Mouse (Mus musculus): ENCODE measurements around the gene 1700029H14Rik. TPM values are rescaled to one million over a fixed set of nuclear protein-coding genes. Genes with fewer than 3 reads are reported as not detected.

1700029H14Rik gene
- total RNA-seq, 2 experiments from 2014 or later, result not detected

DNA sequence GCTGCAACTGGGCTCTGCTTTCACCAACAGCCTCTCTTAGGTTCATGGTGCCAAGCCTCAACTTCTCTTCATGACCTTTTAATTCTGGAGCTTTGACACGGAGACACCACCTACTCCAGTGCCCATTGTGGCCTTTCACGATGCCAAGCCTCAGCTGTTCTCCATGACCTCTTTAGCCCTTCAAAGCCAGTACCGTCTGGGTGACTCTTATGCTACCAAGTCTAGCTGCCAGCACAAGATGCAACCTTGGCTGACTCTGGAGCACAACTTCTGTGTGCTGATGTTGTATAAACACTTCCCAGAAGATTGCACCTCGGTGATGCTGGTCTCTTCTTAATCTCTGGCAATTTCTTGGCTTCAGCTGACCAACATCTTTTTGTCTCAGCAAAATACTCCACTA is 15.8 kb downstream of the 1700029H14Rik start:
- no peak for DNase-seq (ENCODE audit: low spot score in 2 of 2)

DNA sequence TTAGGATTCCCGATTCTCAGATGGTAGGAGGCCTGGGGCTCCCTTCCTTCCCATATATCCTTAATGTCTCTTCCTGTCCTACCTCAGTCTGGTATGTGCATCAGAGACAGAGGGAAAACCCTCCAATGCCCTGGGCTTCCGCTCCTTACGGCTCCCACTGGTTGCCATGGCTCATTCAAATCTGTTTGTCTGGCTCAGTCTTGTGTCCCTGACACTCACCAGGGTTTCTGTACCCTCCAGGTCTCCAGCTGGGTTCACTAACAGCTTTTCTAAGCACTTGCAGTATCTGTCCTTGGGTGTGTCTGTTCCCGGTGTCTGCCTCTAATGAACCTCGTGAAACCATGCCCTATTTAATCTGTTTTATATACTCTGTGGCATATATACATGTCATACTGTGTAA is 20.7 kb downstream of the 1700029H14Rik start:
- no peak for DNase-seq (ENCODE audit: low spot score in 2 of 2)

- no peak for DNase-seq (ENCODE audit: low spot score in 2 of 2)
These were observed 22.1 kb downstream of the 1700029H14Rik start for GRCm38 (mm10) chr8:13540122-13540521.

DNA sequence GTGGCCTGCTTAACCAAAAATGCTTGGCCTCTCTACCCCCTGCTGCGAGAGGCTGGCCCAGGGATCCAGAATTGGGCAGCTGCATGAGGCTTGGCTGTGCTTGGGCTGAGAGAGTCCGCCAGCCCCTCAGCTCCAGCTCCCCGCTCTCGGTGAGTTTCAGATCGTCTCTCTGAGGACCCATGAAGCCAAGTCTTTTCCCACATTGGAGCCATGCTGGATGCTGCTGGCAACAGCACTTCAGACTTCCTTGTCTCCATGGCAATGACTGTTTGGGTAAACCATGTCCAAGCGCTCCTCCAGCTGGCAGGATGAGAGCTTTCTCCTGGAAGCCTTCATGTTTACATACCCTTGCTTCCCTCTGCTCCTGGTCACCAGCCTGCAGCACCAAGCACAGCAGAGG is 23.4 kb downstream of the 1700029H14Rik start:
- peak; percentile 48 to 71 for DNase-seq (ENCODE audit: low spot score in 2 of 2)

DNA sequence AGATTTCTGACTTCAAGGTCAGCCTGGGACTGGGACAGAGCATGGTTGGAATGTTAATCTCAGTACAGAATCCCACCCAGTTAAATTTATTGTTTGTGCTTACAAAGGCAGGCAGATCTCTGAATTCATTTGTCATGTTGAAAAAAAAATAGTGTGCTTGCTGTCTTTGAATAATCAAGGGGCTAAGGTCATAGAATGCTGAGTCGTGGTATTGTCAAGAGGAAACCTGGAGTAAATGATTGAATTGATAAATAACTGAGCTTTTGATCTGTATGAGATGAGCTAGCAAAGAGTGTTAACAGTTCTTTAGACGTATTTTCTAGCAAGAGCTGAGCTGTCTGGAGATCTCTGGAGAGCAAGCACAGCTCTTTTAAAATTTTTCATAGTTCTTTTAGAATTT is 25.2 kb downstream of the 1700029H14Rik start:
- no peak for DNase-seq (ENCODE audit: low spot score in 2 of 2)

DNA sequence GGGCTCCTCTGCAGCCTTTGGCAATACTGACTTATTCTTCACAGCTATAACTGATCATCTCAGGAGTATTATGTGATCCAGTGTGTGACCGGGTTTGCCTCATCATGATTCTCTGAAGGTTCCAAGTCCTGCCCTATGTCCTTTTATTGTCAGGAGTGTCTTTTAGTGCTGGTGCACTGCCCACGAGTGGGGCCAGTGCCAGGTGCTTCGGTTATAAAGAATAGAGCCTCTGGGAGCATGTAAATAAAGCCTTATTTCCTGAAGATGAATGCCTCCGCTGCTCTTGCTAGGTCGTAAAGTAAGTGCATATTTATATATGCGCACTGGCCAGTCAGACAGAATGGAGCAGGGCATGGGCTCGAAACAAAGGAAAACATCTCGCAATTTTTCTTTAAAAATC is 29.1 kb downstream of the 1700029H14Rik start:
- DNase-seq (ENCODE audit: low spot score in 2 of 2), result no peak

- no peak for DNase-seq (ENCODE audit: low spot score in 2 of 2)
These were observed 30.6 kb downstream of the 1700029H14Rik start for GRCm38 (mm10) chr8:13531602-13532171.

DNA sequence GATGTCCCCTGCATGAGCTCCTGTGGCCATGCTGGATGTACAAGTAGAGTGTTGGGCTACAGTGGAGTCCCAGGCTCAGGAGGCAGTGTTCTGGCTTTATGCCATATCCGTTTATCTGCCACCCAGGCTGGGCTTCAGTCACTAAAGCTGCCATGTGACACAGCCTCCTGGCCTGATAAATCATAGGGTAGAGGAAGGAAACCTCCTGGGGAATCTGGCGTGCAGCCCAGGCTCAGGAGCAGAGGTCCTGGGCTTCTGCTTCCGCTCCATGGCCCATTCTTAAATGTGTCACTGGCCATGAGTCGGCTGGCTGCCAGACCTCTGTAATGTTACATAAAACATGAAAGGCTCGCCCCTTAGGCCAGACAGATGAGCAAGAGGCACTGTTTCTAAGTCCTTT is 31.3 kb downstream of the 1700029H14Rik start:
- DNase-seq (ENCODE audit: low spot score in 2 of 2), result peak; percentile 62 to 65

DNA sequence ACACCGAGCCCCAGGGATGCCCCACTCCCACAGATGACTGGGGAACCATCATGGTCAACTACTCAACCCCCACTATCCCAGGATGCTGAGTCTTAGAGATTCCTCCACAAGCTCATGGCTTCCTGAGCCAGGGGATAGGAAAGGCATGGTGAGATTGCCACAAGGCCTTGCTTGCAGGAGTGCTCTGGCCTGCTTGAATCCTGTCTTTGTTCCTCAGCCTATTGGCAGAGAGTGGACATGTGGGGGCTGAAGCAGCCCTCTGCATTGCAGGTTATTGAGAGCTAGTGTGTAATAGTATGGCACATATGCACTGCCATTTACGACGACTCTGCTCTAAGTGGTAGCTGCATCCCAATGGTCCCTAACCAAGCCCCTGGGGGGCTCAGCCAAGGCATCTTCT is 31.9 kb downstream of the 1700029H14Rik start:
- DNase-seq (ENCODE audit: low spot score in 2 of 2), result peak in 1 of 2 experiments; percentile 26

DNA sequence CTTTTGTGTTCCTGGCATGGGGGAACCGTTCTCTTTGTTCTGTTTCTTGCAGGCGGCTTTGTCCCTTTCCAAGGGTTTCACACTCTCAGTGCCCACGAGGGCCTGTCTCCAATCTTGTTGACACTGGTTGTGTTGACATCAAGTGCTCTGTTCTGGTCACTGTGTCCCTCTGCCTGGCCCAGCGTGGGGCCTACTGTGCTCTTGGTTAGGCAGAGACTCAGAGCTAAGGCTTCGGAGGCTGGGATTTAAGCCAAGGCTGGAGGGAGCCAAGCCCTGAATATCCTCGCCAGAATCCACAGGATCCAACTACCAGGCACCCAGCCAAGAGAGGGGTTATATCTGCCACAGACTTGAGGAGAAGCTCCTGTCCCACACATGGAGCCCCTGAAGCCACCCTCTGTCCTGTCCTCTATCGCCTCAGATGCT is 32.4 kb downstream of the 1700029H14Rik start:
- peak; percentile 75 to 81 for DNase-seq (ENCODE audit: low spot score in 2 of 2)

DNA sequence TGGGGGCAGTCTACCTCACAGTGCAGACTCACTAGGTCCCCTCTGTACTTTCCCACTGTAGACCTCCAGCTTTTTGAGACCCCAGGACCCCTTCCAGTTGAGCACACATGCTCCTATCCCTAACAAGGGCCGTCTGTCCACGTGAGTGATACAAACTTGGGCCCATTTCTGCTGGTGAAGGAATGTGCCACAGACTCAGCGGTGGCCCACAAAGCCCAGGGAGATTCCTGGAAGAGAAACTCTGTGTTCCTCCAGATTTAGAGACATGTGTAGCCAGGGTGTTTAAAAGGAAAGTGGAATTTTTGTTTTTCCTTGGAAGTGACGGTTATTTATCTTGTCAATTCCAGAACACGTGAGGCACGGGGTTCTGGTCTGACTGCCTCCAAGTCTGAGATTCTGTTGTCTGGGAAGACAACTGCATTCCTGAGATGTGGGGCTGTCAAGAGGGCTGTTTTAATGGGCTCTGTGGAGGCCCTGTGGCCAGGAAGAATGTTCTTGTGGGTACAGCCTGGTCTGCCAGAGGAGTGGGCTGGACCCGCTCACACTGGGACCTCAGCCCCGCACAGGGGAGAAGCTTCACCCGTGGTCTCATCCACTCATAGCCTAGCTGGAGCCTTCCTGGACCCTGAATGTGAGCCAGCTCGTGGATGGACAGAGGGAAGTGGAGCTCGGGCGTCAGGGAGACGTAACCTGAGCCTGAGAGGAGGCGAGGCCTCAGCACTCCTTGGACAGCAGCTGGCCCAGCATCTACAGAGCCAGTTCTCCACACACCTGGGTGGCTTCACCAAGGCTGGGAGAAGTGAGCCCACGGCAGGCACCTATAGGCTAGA is 33.0 kb downstream of the 1700029H14Rik start:
- DNase-seq (ENCODE audit: low spot score in 2 of 2), result no peak

- no peak for DNase-seq (ENCODE audit: low spot score in 2 of 2)
These were observed 40.9 kb downstream of the 1700029H14Rik start for GRCm38 (mm10) chr8:13521392-13521791.

DNA sequence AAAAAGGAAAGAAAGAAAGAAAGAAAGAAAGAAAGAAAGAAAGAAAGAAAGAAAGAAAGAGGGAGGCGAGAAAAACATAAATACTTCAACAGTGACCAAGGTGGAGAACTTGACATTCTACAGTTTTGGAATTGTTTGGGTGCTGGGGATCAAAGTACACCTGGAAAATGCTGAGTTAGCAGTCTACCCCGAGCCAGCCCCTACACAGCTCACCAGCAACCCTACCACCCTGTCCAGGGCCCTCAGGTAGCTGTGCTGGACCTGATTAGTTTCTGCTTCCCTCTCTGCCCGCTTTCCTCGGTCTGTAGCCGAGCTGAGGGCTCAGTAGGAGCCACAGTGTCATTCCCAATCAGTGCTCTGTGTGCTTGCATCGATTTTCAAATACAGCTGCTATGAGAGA is 41.9 kb downstream of the 1700029H14Rik start:
- DNase-seq (ENCODE audit: low spot score in 2 of 2), result no peak

GRCm38 (mm10) chr8:13519503-13519902 is 42.8 kb downstream of the 1700029H14Rik start:
- no peak for DNase-seq (ENCODE audit: low spot score in 2 of 2)

- no peak for DNase-seq (ENCODE audit: low spot score in 2 of 2)
These were observed 44.9 kb downstream of the 1700029H14Rik start for GRCm38 (mm10) chr8:13517284-13517781.

GRCm38 (mm10) chr8:13516728-13517127 is 45.5 kb downstream of the 1700029H14Rik start:
- DNase-seq (ENCODE audit: low spot score in 2 of 2), result no peak

GRCm38 (mm10) chr8:13516011-13516442 is 46.2 kb downstream of the 1700029H14Rik start:
- DNase-seq (ENCODE audit: low spot score in 2 of 2), result no peak

DNA sequence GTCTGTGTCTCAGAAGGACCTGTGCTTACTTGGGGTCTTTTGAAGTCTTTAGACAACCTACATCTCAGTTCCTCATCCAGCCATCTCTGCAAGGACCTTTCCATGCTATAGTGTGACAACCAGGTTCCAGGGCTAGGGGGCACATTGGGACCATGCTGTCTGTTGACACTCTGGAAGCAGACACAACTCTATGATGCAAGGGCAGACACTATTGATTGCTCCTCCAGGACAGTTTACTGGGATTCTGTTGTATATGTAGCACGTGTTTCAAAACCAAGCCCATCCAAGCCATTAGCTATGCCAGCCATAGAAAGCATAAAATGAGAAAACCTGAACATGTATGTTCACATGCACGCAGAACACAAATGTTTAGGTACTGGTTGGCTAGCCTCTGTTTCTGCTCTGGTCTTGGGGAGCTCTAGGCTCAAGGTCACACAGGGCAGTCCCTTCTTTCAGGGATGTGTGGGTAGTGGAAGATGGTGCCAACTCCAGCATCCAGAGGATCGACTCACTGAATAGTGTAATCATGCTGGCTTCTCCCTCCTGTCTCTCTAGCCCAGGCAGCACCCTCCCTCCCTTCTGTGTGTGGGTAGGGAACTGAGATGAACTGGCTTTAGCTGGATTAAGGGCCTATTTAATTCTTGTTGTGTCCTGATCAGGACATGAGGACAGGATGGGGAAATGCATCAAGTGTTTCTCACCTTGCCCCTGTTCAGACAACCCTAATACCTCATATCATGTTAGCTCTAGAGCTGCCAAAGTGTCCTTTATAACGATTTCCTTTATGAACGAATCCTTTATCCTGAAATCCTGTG is 48.5 kb downstream of the 1700029H14Rik start:
- no peak for DNase-seq (ENCODE audit: low spot score in 2 of 2)

DNA sequence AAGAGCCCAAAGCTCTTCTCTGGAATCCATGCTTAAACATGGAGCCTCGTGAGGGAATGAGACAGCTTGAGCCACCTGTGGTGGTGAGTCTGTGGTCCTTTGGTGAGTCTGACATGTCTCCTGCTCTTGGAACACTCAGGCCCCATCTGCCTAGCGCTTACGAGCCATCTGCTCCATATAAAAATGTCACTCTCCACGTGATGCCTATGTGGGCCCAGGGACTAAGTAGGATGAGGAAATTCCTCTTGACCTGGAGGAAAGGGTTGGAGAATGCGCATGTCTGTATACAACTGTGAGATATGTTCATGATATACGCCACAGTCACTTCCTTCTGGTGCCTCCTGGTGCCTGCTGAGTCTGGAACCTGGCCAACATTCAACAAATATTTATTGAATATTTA is 49.6 kb downstream of the 1700029H14Rik start:
- DNase-seq (ENCODE audit: low spot score in 2 of 2), result no peak

- no peak for DNase-seq (ENCODE audit: low spot score in 2 of 2)
These were observed 50.2 kb downstream of the 1700029H14Rik start for GRCm38 (mm10) chr8:13512016-13512415.

DNA sequence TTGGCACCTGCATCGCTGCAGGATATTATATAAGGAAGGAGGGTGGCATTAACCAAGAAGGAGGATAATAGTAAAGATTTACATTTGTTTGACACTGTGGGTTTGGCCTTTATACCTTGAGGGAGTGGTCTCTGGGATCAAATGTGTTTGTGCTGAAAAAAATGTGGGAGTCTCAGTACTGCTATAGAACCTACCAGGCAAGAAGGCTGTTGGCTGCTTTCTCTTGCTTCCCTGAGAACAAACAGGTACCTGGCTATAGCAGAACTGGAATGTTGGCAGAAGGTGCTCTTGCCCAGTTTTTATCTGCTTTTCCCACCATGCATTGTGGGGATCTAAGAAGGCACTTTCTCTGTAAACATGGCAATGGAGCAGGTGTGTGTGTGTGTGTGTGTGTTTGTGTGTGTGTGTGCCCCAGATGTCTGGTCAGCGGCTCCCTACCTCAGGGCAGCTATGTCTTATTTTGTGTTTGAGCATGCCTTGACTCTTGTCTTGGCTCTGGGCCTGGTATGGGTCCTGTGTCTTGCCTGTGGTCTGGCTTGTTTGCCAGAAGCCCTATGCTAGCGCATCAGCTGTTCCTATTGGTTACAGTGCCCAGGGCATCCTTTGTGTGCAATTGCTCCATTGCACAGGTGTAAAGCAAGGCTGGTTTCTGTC is 54.9 kb downstream of the 1700029H14Rik start:
- no peak for DNase-seq (ENCODE audit: low spot score in 2 of 2)

Data from layer of hippocampus, postnatal 10 days (tissue).